Mouse (Mus musculus) stomach, postnatal 0 days (tissue): ENCODE data around the gene Ndufa6. TPM values are rescaled to one million over a fixed set of nuclear protein-coding genes. Genes with fewer than 3 reads are reported as not detected.

Experiments
- ATAC-seq: fragments of 200-750 bp; cut with Nextera tagmentation; 2 replicates; pipeline ENCODE4 v1.8.0; 2017; ENCODE audit not compliant: low FRiP score, low TSS enrichment
- DNase-seq: peaks from one replicate; pipeline ENCODE4 v3.0.0-alpha.2; 2016; ENCODE audit warnings: low spot score
- H3K27ac ChIP-seq: fragments of 300-500 bp; sonication (generic); replicated peaks from 2 replicates; pipeline ENCODE4 v1.5.1; 2014; ENCODE audit warnings: mild to moderate bottlenecking, control low read depth
- H3K27me3 ChIP-seq: fragments of 300-500 bp; sonication (generic); 2 replicates; pipeline ENCODE4 v1.6.1; 2014; ENCODE audit warnings: low read length; ENCODE audit not compliant: control insufficient read depth, insufficient read depth
- H3K36me3 ChIP-seq: fragments of 300-500 bp; sonication (generic); 2 replicates; pipeline ENCODE4 v1.6.1; 2014; ENCODE audit warnings: low read length, mixed read lengths; ENCODE audit not compliant: control insufficient read depth, insufficient read depth
- H3K4me1 ChIP-seq: fragments of 300-500 bp; sonication (generic); replicated peaks from 2 replicates; pipeline ENCODE4 v1.6.1; 2014; ENCODE audit warnings: antibody characterized with exemption; ENCODE audit not compliant: control insufficient read depth, insufficient read depth
- H3K4me2 ChIP-seq: fragments of 300-500 bp; sonication (generic); replicated peaks from 2 replicates; pipeline ENCODE4 v1.6.1; 2014; ENCODE audit warnings: low read depth, mild to moderate bottlenecking, control low read depth, moderate library complexity
- H3K4me3 ChIP-seq: fragments of 300-500 bp; sonication (generic); 2 replicates; pipeline ENCODE4 v1.5.1; 2014; ENCODE audit warnings: low read depth, low read length, control low read depth
- H3K9ac ChIP-seq: fragments of 300-500 bp; sonication (generic); 2 replicates; pipeline ENCODE4 v1.6.1; 2014; ENCODE audit warnings: mild to moderate bottlenecking, low read length, control low read depth, mixed read lengths
- H3K9me3 ChIP-seq: fragments of 300-500 bp; sonication (generic); 2 replicates; pipeline ENCODE4 v1.6.1; 2016; ENCODE audit warnings: low read length; ENCODE audit not compliant: control insufficient read depth
- CTCF ChIP-seq: IDR thresholded peaks from 2 replicates; pipeline ENCODE4 v1.5.1; 2016; ENCODE audit warnings: antibody characterized with exemption, low read depth, mild to moderate bottlenecking, moderate library complexity
- EP300 ChIP-seq: optimal IDR thresholded peaks from 2 replicates; pipeline ENCODE3; 2016; ENCODE audit warnings: antibody characterized with exemption
- WGBS: fragments of 180-500 bp; shearing (Covaris S2); extraction: QIAGEN DNeasy Blood & Tissue Kit; methylation state at CpG from one replicate; pipeline ENCODE4 v1.1.7; 2014; 5-methylcytosine and 5-hydroxymethylcytosine counted together
- microRNA-seq: library from miRNA; unstranded; fragments of <30 nt; microRNA quantifications from one replicate; pipeline ENCODE4, GENCODE M21; 2016
- polyA plus RNA-seq: library from polyadenylated mRNA; unstranded; fragments of >200 nt; fragmentation: Nextera tagmentation; extraction: Ambion mirVana; gene quantifications from 2 replicates; pipeline ENCODE4 v1.2.1, GENCODE M21; 2015

The Ndufa6 gene
- polyA plus RNA-seq, 1 experiment from 2014 or later: 514 TPM

GRCm38 (mm10) chr15:82319613-82320012, 34.5 kb downstream of the Ndufa6 start:
- no peak overlapping the region for H3K4me2 ChIP-seq
- DNase-seq: no peak
- TF ChIP-seq EP300: no peak
- no peak for TF ChIP-seq CTCF

GRCm38 (mm10) chr15:82317839-82318238, 36.3 kb downstream of the Ndufa6 start:
- H3K36me3 ChIP-seq: no peaks in the 10 kb centered on the region
- H3K27ac ChIP-seq: no peak overlapping the region
- no peak overlapping the region for H3K4me2 ChIP-seq
- no peak overlapping the region for H3K9ac ChIP-seq
- no peak overlapping the region for H3K4me3 ChIP-seq
- no peak for ATAC-seq
- WGBS: 72% methylated on average over 6 of the region's 6 CpGs
- H3K27me3 ChIP-seq: no peaks in the 10 kb centered on the region
- no peaks in the 10 kb centered on the region; the same call in 1 of the 2 replicates for H3K4me1 ChIP-seq
- no peak for DNase-seq
- TF ChIP-seq EP300 (no peak), CTCF (no peak)
- H3K9me3 ChIP-seq: no peaks in the 10 kb centered on the region

More at GRCm38 (mm10) chr15:82319613-82320012, 34.5 kb downstream of the Ndufa6 start:
- no peaks in the 10 kb centered on the region for H3K36me3 ChIP-seq
- H3K27me3 ChIP-seq: no peaks in the 10 kb centered on the region
- 21% methylated on average over 1 of the region's 1 CpGs for WGBS
- H3K9ac ChIP-seq: no peak overlapping the region
- no peak overlapping the region for H3K4me3 ChIP-seq
- H3K27ac ChIP-seq: no peak overlapping the region
- H3K4me1 ChIP-seq: no peaks in the 10 kb centered on the region; the same call in 1 of the 2 replicates
- ATAC-seq: no peak
- no peaks in the 10 kb centered on the region for H3K9me3 ChIP-seq

GRCm38 (mm10) chr15:82308416-82308815, 45.7 kb downstream of the Ndufa6 start:
- no peaks in the 10 kb centered on the region for H3K4me1 ChIP-seq
- ATAC-seq (no peak), DNase-seq (no peak)
- H3K27me3 ChIP-seq: no peaks in the 10 kb centered on the region
- no peak for TF ChIP-seq EP300
- TF ChIP-seq CTCF: no peak
- 55% methylated on average over 3 of the region's 3 CpGs for WGBS
- H3K4me3 ChIP-seq: no peak overlapping the region
- no peaks in the 10 kb centered on the region for H3K9me3 ChIP-seq
- peak overlapping the region; percentile 35; the same call in 1 of the 2 replicates for H3K27ac ChIP-seq
- H3K9ac ChIP-seq: no peak overlapping the region
- H3K4me2 ChIP-seq: no peak overlapping the region
- H3K36me3 ChIP-seq: no peaks in the 10 kb centered on the region

- no peak overlapping the region for H3K4me2 ChIP-seq
- DNase-seq: peak; percentile 69
- H3K4me1 ChIP-seq: no peaks in the 10 kb centered on the region
- no peaks in the 10 kb centered on the region for H3K36me3 ChIP-seq
- H3K9me3 ChIP-seq: no peaks in the 10 kb centered on the region
- ATAC-seq: peak; percentile 94
- no peak overlapping the region for H3K4me3 ChIP-seq
- H3K27me3 ChIP-seq: no peaks in the 10 kb centered on the region
- no peak overlapping the region for H3K9ac ChIP-seq
- no peak for TF ChIP-seq EP300
- TF ChIP-seq CTCF: no peak
- 39% methylated on average over 3 of the region's 3 CpGs for WGBS
- H3K27ac ChIP-seq: no peak overlapping the region
Observed at GRCm38 (mm10) chr15:82307107-82307506, 47.0 kb downstream of the Ndufa6 start.

Small RNA genes lying within 50 kb of the gene (microRNA-seq; reads per million reads assigned to microRNA genes)
- gene Mir7684: not detected

Other genes starting within 250 kb of the Ndufa6 start
- 8.2 and 8.5 TPM in 2 replicates for gene Ccdc134, start 226.4 kb downstream of the Ndufa6 start, polyA plus RNA-seq
- gene Srebf2, start 207.1 kb downstream of the Ndufa6 start, polyA plus RNA-seq: 119 and 127 TPM in 2 replicates
- gene Shisa8, start 141.5 kb downstream of the Ndufa6 start, polyA plus RNA-seq: 0.06 and 0.23 TPM in 2 replicates
- not detected in 2 replicates for gene Tnfrsf13c, start 130.0 kb downstream of the Ndufa6 start, polyA plus RNA-seq
- 24.0 and 27.0 TPM in 2 replicates for gene Cenpm, start 109.6 kb downstream of the Ndufa6 start, polyA plus RNA-seq
- gene 1500009C09Rik, start 101.9 kb downstream of the Ndufa6 start, polyA plus RNA-seq: 0.23 and 0.24 TPM in 2 replicates
- 2.1 and 2.9 TPM in 2 replicates for gene Sept3, start 79.4 kb downstream of the Ndufa6 start, polyA plus RNA-seq
- 0.08 and 0.11 TPM in 2 replicates for gene Wbp2nl, start 55.4 kb downstream of the Ndufa6 start, polyA plus RNA-seq
- gene Naga, start 15.4 kb downstream of the Ndufa6 start, polyA plus RNA-seq: 83.1 and 88.9 TPM in 2 replicates
- gene Pheta2, start 15.4 kb downstream of the Ndufa6 start, polyA plus RNA-seq: 6.2 and 6.3 TPM in 2 replicates
- gene Smdt1, start 15.4 kb downstream of the Ndufa6 start, polyA plus RNA-seq: 286 and 296 TPM in 2 replicates
- 5.5 TPM in 2 replicates for gene Cyp2d22, start 25.9 kb upstream of the Ndufa6 start, polyA plus RNA-seq
- not detected in 2 replicates for gene Cyp2d11, start 39.7 kb upstream of the Ndufa6 start, polyA plus RNA-seq
- gene Cyp2d10, start 52.9 kb upstream of the Ndufa6 start, polyA plus RNA-seq: 2.1 and 3.6 TPM in 2 replicates
- gene Cyp2d9, start 79.1 kb upstream of the Ndufa6 start, polyA plus RNA-seq: 1.6 and 2.0 TPM in 2 replicates
- 0.10 and 0.11 TPM in 2 replicates for gene Cyp2d12, start 200.8 kb upstream of the Ndufa6 start, polyA plus RNA-seq